Mouse (Mus musculus) left cerebral cortex, postnatal 14 days (tissue): ENCODE data around the gene Vmn1r129. TPM values are rescaled to one million over a fixed set of nuclear protein-coding genes. Genes with fewer than 3 reads are reported as not detected.
"Not testable (repeated sequence)": the region's sequence is repeated elsewhere in the genome, so short reads cannot be mapped to it uniquely, and the experiment has no call there.

ENCODE experiments used
- DNase-seq, 2 experiments: peaks; one replicate each; pipeline ENCODE4 v3.0.0; 2021 to 2022; ENCODE audit warnings: low spot score in 2 of 2, mixed read lengths in 1 of 2
- intact Hi-C: fragments of 180-260 bp; cut with DNase I; formaldehyde crosslinking; loops from one replicate; pipeline ENCODE4 v1.15.1; 2025
- long read RNA-seq, 2 experiments: library from polyadenylated mRNA; stranded (forward); transcript quantifications; one replicate each; pipeline ENCODE4 v2.0.0; 2021
- total RNA-seq, 2 experiments: library from RNA; stranded (reverse); gene quantifications; 2 replicates each; pipeline ENCODE4 v1.2.3; 2021

Gene Vmn1r129
- total RNA-seq = not detected
- long read RNA-seq, experiment 1 = 0 reads
- long read RNA-seq, experiment 2 = 0 reads

GRCm38 (mm10) chr7:21361191-21361590 is at the start of gene Vmn1r129:
Gene Vmn1r129 (minus strand): TSS chr7:21361291.
- DNase-seq, intact Hi-C loops: not testable (repeated sequence)

- intact Hi-C loops, DNase-seq: not testable (repeated sequence)
These were observed 12.0 kb downstream of the Vmn1r129 start, which contains the start of gene Vmn1r128 for GRCm38 (mm10) chr7:21349073-21349472. Gene Vmn1r128 (plus strand): TSS chr7:21349373.

DNA sequence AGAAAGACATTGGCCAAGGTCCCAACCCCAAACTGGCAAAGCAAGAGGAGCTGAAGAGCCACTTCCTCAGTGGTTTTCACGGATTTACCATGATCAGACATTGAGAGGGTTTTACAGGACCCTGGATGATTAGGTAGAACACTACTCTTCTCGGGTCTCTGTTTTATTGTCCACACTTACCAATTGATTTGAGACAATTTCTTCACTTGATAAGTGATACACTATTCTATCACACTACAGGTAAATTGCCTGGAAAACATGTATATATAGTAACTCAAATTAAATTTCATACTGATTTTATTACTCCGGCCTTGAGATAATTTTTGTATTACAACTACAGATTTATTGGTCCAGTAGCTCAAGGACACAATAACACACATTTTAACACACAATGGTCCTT is 41.3 kb downstream of the Vmn1r129 start, which contains the start of gene Vmn1r127:
Gene Vmn1r127, minus strand, starts transcription at position 101 of the 400 bp plus-strand sequence.
- DNase-seq, intact Hi-C loops: not testable (repeated sequence)

Other genes with a start within 250 kb of the Vmn1r129 start
- not detected for gene Vmn1r122, start 227.2 kb downstream of the Vmn1r129 start, total RNA-seq
- not detected for gene Vmn1r123, start 199.1 kb downstream of the Vmn1r129 start, total RNA-seq
- not detected for gene Gm5157, start 170.9 kb downstream of the Vmn1r129 start, total RNA-seq
- not detected for gene Vmn1r124, start 100.7 kb downstream of the Vmn1r129 start, total RNA-seq
- gene Vmn1r125, start 89.1 kb downstream of the Vmn1r129 start, total RNA-seq = not detected
- gene Vmn1r126, start 59.8 kb downstream of the Vmn1r129 start, total RNA-seq = not detected
- not detected for gene Vmn1r127, start 41.4 kb downstream of the Vmn1r129 start, total RNA-seq
- not detected for gene Vmn1r128, start 11.9 kb downstream of the Vmn1r129 start, total RNA-seq
- gene Gm6882, start 71.5 kb upstream of the Vmn1r129 start, total RNA-seq = not detected
- not detected for gene Vmn1r130, start 150.5 kb upstream of the Vmn1r129 start, total RNA-seq
- not detected for gene Vmn1r131, start 184.8 kb upstream of the Vmn1r129 start, total RNA-seq